Mouse (Mus musculus) brain, embryonic 14.5 days (tissue): ENCODE results near the gene Zzz3. TPM values are rescaled to one million over a fixed set of nuclear protein-coding genes. Genes with fewer than 3 reads are reported as not detected.

Experiments used
- DNase-seq: peaks from one replicate; pipeline ENCODE4 v3.0.0-alpha.2; 2011; ENCODE audit warnings: low read depth
- CTCF ChIP-seq: fragments of 200-500 bp; IDR thresholded peaks from 2 replicates; pipeline ENCODE4 v1.5.1; 2012; ENCODE audit warnings: inconsistent platforms, mild to moderate bottlenecking, moderate library complexity, borderline replicate concordance; ENCODE audit not compliant: insufficient read depth, insufficient read length; ENCODE audit errors: extremely low read depth
- POLR2A ChIP-seq: fragments of 200-500 bp; IDR thresholded peaks from 2 replicates; pipeline ENCODE4 v1.6.1; 2012; ENCODE audit warnings: mild to moderate bottlenecking, inconsistent platforms, borderline replicate concordance; ENCODE audit not compliant: poor library complexity, insufficient read depth, insufficient read length, severe bottlenecking; ENCODE audit errors: extremely low read depth
- polyA plus RNA-seq: library from polyadenylated mRNA; depleted of rRNA; stranded (reverse); fragments of >200 nt; gene quantifications from 2 replicates; pipeline ENCODE4 v1.2.3, GENCODE M21; 2012

Zzz3 gene
- polyA plus RNA-seq, 1 experiment: 33.7 TPM

DNA sequence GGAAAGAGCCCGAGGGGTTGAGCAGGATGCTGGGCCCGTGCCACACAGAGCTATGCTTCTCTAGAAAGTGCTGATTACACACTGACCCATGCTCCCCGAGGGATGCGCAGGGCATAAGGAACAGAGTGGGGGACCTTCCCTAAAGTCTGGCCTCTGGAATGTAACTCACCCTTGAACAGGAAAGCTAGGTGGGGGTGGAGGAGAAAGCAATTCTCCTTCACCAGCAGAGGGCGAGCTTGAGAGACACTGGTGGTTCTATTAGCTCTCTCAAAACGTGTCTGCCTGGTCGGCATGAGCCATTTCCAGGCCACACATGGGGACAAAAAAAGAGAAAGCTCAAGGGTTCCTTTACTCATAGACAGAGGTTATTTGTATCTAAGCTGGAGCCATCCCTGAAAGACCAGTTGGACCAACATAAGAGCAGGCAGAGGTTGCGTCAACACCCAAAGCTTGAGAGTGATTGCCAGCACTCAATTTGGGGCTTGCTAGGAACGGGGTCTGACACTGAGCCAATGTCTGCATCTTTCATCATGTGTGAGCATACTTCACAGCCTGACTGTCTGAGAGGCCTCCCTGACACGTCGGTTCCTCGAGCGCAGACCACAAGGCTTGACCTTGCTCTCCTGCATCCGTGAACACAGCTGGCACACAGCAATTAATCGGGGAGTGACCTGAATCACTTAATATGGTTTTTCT is 79.5 kb downstream of the Zzz3 start:
- DNase-seq: peak; percentile 74
- TF ChIP-seq POLR2A (no peak), CTCF (peak; percentile 79)

DNA sequence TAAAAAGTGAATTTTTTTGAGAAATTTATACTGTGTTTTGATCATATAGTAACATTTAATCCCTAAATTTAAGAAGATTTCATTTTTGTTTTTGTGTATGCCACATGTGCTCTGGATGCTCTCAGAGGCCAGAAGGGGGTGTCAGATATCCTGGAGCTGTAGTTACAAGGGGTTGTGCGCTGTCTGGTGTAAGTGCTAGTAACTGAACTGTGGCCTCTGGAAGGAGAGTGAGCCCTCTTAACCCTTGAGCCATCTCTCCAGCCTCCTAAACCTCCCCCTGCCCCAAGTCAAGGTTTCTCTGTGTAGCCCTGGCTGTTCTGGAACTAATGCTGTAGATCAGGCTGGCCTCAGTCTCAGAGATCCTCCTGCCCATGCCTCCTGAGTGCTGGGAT is 80.0 kb downstream of the Zzz3 start:
- DNase-seq: no peak
- TF ChIP-seq CTCF (no peak), POLR2A (no peak)

DNA sequence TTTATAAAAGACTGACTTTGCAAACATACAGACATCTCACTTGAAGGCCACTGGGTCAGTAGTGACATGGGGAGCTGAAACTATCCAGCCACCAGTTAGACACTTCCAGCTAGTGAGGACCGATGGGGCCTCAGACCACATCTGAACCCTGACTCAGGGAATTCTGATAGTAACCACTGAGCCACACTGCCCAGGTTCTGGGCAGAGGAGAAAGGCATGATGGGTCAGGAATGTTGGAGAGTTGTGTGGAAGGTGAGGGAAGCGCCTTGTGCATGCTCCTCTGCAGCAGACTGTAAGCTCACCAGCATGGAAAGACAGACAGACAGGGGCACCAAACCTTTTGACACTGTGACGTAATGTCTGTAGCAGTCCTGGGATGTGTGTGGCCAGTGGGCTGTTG is 80.6 kb downstream of the Zzz3 start:
- no peak for DNase-seq
- TF ChIP-seq POLR2A (no peak), CTCF (no peak)

DNA sequence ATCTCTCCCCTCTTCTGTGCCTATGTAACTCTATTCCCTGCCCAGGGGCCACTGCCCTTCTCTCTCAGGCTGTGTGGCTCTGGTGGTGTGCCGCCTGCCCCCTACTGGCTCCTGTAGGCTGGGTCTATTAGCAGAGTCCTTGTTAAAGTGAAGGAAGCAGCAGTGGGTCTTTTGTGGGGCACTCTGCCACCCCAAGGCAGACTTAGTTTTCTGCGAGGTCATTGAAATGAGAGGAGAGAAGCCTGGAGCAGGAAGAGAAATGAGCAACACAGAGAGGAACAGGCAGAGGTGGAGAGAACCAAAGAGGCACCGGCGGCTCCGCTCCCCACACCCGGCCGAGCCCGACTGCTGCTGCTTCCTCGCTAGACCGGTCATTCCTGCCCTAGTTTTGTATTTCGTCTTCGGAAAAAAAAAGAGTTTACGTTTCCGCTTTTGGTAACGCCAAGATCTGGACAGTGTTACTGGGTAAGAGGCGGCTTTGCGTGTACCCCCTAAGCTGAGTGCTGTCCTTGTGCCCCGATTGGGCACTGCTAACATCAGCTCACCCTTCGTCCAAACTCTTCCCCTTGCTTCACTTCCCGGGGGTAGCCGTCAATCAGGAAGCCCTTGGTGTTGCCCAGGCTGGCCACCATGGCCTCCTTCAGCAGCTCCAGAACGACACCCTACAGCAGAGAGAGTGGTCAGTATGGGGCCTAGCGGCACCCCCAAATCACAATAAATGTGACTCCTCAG is 82.7 kb downstream of the Zzz3 start:
- DNase-seq: peak; percentile 73
- TF ChIP-seq POLR2A (no peak), CTCF (peak; percentile 68)

DNA sequence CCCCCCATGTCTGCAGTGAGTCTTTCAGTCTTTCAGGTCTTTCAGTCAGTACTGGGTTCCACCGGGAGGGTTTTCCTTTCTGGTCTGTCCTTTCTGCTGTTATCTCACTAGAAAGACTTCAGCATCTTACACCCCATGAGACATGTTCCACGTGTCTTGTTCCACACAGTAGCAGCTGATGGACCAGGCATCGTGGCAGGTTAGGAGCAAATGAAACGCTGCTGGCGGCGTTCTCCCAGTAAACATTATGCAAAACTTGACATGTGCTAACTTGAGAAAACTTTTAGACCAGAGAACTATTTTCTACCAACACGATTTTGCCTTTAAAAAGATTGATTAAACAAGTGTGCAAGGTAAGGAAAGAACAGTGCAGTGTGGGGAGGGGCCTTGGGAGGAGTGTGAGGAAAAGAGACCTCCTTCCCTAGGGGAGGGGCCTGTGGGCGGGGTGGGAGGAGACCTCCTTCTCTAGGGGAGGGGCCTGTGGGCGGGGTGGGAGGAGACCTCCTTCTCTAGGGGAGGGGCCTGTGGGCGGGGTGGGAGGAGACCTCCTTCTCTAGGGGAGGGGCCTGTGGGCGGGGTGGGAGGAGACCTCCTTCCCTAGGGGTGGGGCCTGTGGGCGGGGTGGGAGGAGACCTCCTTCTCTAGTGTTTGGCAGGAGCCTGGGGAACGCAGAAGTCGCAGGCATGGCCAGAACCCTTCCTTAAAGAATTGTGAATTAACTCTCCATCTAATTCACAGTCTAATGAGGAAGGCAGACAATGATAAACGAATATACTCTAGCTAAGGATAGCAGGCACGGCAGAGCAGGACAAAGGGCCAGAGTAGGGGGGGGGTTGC is 83.5 kb downstream of the Zzz3 start:
- peak; percentile 78 for DNase-seq
- TF ChIP-seq CTCF (no peak), POLR2A (no peak)

DNA sequence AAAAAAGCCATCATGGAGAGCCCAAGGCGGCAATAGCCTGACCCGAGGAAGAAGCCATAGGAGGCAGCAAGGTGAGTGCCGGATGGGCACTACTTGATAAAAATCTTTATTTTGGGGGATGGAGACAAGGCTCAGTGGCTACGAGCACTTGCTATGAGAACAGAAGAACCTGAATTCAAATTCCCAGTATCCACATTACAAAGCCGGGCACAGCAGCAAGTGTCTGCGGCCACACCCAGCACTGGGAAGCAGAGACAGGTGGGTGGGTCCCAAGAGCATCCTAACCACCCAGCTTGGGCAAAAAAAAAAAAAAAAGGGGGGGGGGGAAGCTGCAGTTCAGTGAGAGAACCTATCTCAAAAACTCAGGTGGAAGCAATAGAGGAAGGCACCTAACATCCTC is 85.1 kb downstream of the Zzz3 start:
- DNase-seq: no peak
- TF ChIP-seq CTCF (no peak), POLR2A (no peak)

DNA sequence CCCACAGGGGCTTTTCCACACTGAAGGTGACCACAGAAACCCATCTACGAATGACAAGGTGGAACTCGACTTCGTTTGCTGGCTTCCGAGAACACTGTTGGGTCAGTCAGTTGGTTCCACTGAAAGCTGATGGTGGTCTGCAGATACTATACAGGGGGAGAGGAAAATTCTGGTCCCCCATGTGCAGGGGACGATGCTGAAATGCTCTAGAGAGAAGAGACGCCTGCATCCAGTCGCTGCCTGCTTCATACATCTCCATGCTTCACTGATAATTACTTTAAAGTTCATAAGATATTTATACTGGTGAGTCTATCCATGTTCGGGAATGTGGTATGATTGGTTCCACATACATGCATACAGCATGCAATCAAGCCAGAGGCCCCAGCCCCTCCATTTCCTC is 86.9 kb downstream of the Zzz3 start:
- DNase-seq: no peak
- TF ChIP-seq CTCF (no peak), POLR2A (no peak)

DNA sequence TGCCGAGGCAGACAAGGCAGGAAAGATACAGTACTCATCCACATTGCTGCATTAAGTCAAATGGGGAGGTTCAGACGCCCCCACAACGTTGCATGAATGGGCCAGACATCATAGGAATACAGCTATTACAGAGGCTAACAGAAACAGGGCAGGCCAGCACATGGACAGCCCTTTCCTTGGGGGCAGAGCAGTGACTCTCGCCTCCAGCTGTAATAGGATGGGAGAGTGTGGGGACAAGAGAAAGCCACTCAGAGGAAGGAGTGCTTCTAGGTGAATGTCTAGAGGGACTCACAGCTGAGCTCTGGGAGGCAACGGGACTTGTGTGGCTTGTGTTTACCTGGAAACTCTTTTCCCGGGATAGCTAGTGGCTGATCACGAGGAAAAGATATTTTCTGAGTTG is 88.5 kb downstream of the Zzz3 start:
- no peak for DNase-seq
- TF ChIP-seq POLR2A (no peak), CTCF (no peak)

DNA sequence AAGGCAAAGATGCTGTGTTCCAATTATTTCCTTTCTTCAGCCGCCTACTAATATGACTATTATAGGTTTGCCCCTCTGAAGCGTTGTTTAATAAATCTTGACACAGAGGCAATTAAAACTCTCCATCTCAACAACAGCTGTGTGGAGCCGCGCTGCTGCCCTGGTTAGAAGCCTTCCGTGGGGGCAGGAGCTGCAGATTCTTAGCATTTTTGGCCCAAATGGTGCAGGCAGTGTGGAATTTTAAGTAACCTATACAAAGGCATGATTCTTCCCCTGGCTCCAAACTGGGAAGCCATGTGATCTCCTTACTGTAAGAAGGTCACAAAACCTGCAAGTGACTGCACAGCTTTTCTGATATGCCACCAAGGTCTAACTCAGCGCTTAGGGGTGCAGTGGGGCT is 88.9 kb downstream of the Zzz3 start:
- peak; percentile 72 for DNase-seq
- TF ChIP-seq CTCF (no peak), POLR2A (no peak)

DNA sequence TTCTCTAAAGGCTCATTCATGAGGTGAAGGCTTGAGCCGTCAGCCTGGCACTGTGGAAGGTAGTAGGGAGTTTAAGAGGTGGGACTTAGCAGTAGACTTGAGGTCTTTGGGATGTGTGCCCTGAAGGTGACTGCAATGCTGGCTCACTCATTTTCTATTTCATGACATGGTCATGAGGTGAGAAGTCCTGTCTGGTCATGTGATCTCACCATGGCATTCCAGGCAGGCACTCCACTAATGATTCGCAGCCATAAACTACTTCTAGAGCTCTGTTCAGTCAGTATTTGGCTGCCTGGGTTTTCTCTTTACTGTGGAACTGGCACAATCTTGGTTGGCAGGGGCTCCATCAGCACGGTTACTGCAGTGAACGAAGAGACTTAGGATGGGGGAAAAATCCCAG is 93.7 kb downstream of the Zzz3 start:
- TF ChIP-seq POLR2A (no peak), CTCF (no peak)
- no peak for DNase-seq

DNA sequence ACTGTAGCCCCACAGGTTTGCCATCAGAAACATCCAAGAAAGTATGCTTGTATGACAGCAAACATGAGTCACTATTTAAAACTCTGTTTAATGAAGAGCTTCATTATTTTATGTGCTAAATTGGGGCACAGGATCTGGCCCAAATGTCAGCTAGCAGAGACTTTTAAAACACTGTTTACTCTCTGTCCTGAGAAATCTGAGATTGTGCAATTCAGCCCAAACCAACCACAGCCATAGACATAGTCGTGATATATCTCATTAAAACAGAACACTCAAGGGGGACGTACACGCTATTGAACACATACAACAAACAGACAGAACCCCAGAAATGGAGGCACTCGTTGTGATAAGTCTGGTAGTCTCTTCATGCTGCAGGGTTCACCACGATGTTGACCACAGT is 95.2 kb downstream of the Zzz3 start:
- no peak for DNase-seq
- TF ChIP-seq POLR2A (no peak), CTCF (no peak)

DNA sequence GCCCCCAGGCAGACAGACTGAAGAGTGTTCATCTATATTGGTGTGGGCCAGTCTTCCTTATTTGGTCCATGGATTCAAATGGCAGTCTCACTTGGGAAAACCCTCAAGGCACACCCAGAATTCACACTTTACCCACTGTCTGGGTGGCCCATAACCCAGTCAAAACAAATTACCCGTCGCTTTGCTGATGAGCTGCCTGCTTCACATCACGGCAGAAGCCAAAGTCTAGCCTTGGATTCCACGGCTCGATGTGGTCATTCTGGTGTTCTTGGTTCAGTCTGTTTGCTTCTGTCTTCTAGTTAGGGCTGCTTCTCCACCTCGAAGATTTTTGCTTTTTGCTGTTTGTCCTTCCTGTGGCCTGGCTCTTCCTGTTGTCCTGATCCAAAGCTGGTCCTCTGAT is 97.0 kb downstream of the Zzz3 start:
- no peak for DNase-seq
- no peak for TF ChIP-seq CTCF
- TF ChIP-seq POLR2A: no peak

DNA sequence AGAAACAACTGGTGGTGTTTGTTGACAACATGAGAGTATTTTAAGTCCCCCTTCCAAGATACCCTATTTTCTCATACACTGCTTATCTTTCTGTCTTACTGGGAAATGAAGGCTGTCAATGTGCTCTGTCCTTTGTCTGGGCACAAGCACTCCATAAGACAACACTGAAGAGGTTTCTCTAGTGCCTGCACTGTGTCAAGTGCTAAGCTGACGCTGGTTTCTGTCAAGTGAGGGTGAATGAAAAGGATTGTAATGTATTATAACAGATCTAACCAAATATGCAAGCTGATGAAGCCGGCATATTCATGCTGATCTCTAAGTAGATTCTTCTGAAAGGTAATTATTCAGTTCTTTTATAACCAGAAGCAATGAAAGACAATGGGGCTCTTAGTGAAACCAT is 98.5 kb downstream of the Zzz3 start:
- no peak for TF ChIP-seq POLR2A
- TF ChIP-seq CTCF: no peak
- DNase-seq: peak; percentile 22
